Mouse (Mus musculus) heart, postnatal 0 days (tissue): Measurements from ENCODE around the gene Ccser1. TPM values are rescaled to one million over a fixed set of nuclear protein-coding genes. Genes with fewer than 3 reads are reported as not detected.

Experiments used
- ATAC-seq: fragments of 200-750 bp; cut with Nextera tagmentation; 2 replicates; pipeline ENCODE4 v1.8.0; 2017; ENCODE audit warnings: low read depth, moderate number of reproducible peaks, moderate library complexity; ENCODE audit not compliant: insufficient read depth
- DNase-seq: peaks from one replicate; pipeline ENCODE4 v3.0.0-alpha.2; 2016; ENCODE audit warnings: low spot score
- H3K27ac ChIP-seq: fragments of 300-500 bp; sonication (generic); 2 replicates; pipeline ENCODE4 v1.5.1; 2014; ENCODE audit warnings: low read depth, mild to moderate bottlenecking
- H3K27me3 ChIP-seq: fragments of 300-500 bp; sonication (generic); 2 replicates; pipeline ENCODE4 v1.6.1; 2014; ENCODE audit warnings: low read length, mixed read lengths; ENCODE audit not compliant: control insufficient read depth, insufficient read depth
- H3K36me3 ChIP-seq: fragments of 300-500 bp; sonication (generic); replicated peaks from 2 replicates; pipeline ENCODE4 v1.6.1; 2014; ENCODE audit warnings: low read length, mixed read lengths; ENCODE audit not compliant: control insufficient read depth, insufficient read depth
- H3K4me1 ChIP-seq: fragments of 300-500 bp; sonication (generic); 2 replicates; pipeline ENCODE4 v1.6.1; 2014; ENCODE audit warnings: antibody characterized with exemption; ENCODE audit not compliant: control insufficient read depth, insufficient read depth
- H3K4me2 ChIP-seq: fragments of 300-500 bp; sonication (generic); 2 replicates; pipeline ENCODE4 v1.6.1; 2014; ENCODE audit warnings: low read depth, mild to moderate bottlenecking, low read length, moderate library complexity
- H3K4me3 ChIP-seq: fragments of 300-500 bp; sonication (generic); 2 replicates; pipeline ENCODE4 v1.5.1; 2014; ENCODE audit warnings: low read depth, low read length
- H3K9ac ChIP-seq: fragments of 300-500 bp; sonication (generic); replicated peaks from 2 replicates; pipeline ENCODE4 v1.6.1; 2014; ENCODE audit warnings: low read depth, low read length, mixed read lengths
- H3K9me3 ChIP-seq: fragments of 300-500 bp; sonication (generic); replicated peaks from 2 replicates; pipeline ENCODE4 v1.6.1; 2016; ENCODE audit warnings: low read length; ENCODE audit not compliant: control insufficient read depth
- CTCF ChIP-seq: IDR thresholded peaks from 2 replicates; pipeline ENCODE4 v1.5.1; 2016; ENCODE audit warnings: antibody characterized with exemption, control low read depth, low read depth
- EP300 ChIP-seq: IDR thresholded peaks from 2 replicates; pipeline ENCODE4 v1.6.1; 2016; ENCODE audit warnings: antibody characterized with exemption, low read depth
- WGBS: fragments of 180-500 bp; shearing (Covaris S2); extraction: QIAGEN DNeasy Blood & Tissue Kit; methylation state at CpG from one replicate; pipeline ENCODE4 v1.1.7; 2014; 5-methylcytosine and 5-hydroxymethylcytosine counted together
- polyA plus RNA-seq: library from polyadenylated mRNA; unstranded; fragments of >200 nt; fragmentation: Nextera tagmentation; extraction: Ambion mirVana; gene quantifications from 2 replicates; pipeline ENCODE4 v1.2.1, GENCODE M21; 2015
- total RNA-seq: library from RNA; depleted of rRNA; stranded (reverse); fragments of >200 nt; gene quantifications from 2 replicates; pipeline ENCODE4 v1.2.3, GENCODE M21; 2014; ENCODE audit warnings: low replicate concordance

Gene Ccser1
- total and polyA plus RNA-seq, 2 experiments from 2014 or later = 0.34 to 1.4 TPM

DNA sequence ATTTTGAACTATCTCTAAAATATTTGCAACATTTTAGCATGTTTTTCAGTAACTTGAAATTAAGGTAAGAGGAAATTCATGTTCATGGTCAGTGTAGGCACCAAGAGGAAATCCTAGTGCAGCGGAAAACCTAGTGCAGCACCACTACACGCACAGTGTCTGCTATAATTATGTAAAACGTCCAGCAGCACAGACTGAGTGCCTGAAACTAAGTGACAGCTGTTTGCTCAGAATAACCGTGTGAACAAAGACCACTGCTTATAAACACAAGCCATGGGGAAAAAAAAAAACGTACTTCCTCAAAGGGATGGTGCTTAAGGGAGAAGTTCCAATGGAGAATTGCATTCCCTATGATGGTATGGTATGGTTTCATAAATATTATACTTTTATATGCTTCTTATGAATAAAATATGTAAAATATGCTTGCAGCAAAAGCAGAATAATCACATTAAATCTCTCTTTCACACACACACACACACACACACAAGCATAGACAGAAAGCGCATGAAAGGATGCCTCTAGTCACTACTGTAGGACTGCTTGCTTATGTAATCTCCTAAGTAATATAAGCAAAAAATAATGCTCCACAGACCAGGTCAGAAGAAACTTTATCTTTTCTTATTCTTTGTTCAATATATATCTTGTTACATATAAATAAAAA is 886.4 kb downstream of the Ccser1 start:
- no peak for TF ChIP-seq CTCF
- no peak for TF ChIP-seq EP300
- Histone ChIP-seq H3K9me3 (no peaks in the 10 kb centered on the region), H3K27me3 (no peaks in the 10 kb centered on the region), H3K9ac (no peak overlapping the region), H3K27ac (no peak overlapping the region), H3K4me1 (no peaks in the 10 kb centered on the region), H3K36me3 (no peaks in the 10 kb centered on the region), H3K4me3 (no peak overlapping the region), H3K4me2 (no peak overlapping the region)
- DNase-seq (no peak), ATAC-seq (no peak)
- WGBS = 66% methylated on average over 6 of the region's 6 CpGs

DNA sequence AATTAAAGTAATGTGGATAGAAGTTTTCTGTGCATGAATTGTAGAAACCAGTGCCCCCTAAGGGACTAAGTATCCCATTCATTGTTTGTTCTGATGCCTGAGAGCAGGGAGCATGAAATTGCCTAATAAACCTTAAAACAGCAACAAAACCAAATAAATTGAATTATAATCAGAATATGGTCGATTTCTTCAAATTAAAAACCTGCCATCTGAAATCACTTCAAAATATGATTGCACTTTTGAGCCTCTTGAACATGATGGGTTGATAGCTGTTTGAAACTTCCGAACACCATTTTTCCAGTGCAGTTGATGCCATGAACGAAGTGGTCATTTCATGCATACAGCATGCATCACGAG is 886.9 kb downstream of the Ccser1 start:
- Histone ChIP-seq H3K27me3 (no peaks in the 10 kb centered on the region), H3K4me2 (no peak overlapping the region), H3K36me3 (no peaks in the 10 kb centered on the region), H3K4me1 (no peaks in the 10 kb centered on the region), H3K4me3 (no peak overlapping the region), H3K9me3 (no peaks in the 10 kb centered on the region), H3K27ac (no peak overlapping the region), H3K9ac (no peak overlapping the region)
- DNase-seq (no peak), ATAC-seq (no peak)
- WGBS = 65% methylated on average over 4 of the region's 4 CpGs
- TF ChIP-seq EP300 (no peak), CTCF (no peak)

DNA sequence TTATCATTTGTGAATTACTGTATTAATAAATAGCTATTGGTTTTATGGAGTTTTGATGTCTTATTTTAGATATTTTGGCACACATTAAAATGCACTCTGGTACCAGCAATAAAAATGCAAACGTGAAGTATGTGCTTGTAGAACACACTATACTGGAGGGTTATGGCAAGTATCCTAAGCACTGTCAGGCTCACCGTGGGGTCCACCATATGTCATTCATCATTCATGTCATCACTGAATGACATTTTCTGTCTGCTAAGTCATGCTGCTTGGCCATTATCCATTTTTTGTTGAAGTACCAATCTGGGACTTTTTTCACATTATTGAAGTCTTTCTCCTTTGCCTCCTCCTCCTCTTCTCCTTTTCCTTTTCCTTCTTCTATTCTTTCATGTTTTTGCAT is 925.3 kb downstream of the Ccser1 start:
- H3K9ac ChIP-seq = no peak overlapping the region
- no peaks in the 10 kb centered on the region for H3K9me3 ChIP-seq
- H3K27ac ChIP-seq = no peak overlapping the region
- H3K4me1 ChIP-seq = no peaks in the 10 kb centered on the region
- WGBS = 33% methylated on average over 2 of the region's 2 CpGs
- TF ChIP-seq EP300 = no peak
- TF ChIP-seq CTCF = no peak
- H3K4me3 ChIP-seq = no peak overlapping the region
- no peak for ATAC-seq
- no peak overlapping the region for H3K4me2 ChIP-seq
- DNase-seq = no peak
- no peaks in the 10 kb centered on the region for H3K27me3 ChIP-seq
- no peaks in the 10 kb centered on the region for H3K36me3 ChIP-seq

DNA sequence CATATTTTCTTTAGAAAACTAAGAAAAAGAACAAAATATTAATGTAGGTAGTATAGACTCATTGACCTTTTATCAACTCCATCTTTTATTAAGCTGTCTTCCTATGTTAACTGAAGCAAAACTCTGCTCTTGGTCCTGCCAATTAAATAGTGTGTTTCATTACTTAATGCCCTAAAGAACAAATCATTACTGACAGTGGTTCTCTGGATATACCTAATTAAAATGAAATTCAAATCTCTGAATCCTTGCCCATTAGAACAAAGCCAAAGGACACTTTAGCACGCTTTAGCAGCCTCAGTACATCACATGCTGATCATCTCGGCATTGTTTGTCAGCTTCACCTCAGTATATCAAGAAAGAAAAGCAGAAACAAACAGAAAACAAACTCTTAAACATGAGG is 952.4 kb downstream of the Ccser1 start:
- Histone ChIP-seq H3K36me3 (no peaks in the 10 kb centered on the region), H3K27ac (no peak overlapping the region), H3K4me3 (no peak overlapping the region), H3K4me1 (no peaks in the 10 kb centered on the region), H3K27me3 (no peaks in the 10 kb centered on the region), H3K9ac (no peak overlapping the region), H3K4me2 (no peak overlapping the region), H3K9me3 (no peaks in the 10 kb centered on the region)
- WGBS = 70% methylated on average over 2 of the region's 2 CpGs
- no peak for ATAC-seq
- no peak for DNase-seq
- TF ChIP-seq CTCF = no peak
- no peak for TF ChIP-seq EP300

DNA sequence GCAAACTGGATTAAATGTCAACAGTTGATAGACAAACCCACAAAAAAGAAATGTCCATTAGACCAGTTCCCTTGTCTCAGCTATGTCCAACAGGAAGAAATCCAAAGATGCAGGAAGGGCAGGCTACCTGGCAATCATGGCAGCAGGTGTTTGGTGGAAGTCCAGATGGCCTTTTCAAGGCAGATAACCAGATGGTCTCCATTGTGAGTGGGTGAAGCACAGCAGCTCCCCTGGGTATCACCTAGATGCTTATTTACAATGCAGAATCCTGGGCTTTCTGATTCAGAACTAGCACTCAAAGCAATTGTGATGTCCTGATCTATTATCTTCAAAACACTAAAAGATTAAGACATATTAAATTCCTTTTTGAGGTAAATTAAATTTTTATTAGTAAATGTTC is 980.2 kb downstream of the Ccser1 start:
- DNase-seq (no peak), ATAC-seq (no peak)
- Histone ChIP-seq H3K27me3 (no peaks in the 10 kb centered on the region), H3K27ac (no peak overlapping the region), H3K9me3 (no peaks in the 10 kb centered on the region), H3K36me3 (no peaks in the 10 kb centered on the region), H3K4me3 (no peak overlapping the region), H3K4me2 (no peak overlapping the region), H3K9ac (no peak overlapping the region), H3K4me1 (no peaks in the 10 kb centered on the region)
- TF ChIP-seq EP300 (no peak), CTCF (no peak)

DNA sequence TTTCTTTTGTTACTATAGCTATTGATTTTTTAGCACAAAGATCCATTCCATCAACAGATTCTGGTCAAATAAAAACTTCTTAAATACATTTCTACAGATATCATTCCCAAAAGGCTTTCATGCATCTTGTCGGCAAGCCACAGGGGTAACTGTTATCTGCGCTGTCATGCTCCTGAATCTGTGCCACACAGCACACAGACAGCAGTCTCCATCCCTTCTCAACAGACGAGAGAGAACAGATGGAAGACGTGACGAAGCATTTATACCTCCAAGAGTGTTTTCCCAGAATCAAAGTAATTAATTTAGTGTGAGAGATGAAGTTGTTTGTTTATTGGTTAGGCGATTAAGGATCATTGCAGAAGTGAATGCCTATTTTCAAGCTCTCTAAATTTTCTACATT is 982.5 kb downstream of the Ccser1 start:
- Histone ChIP-seq H3K9me3 (no peaks in the 10 kb centered on the region), H3K4me2 (no peak overlapping the region), H3K9ac (no peak overlapping the region), H3K4me3 (no peak overlapping the region), H3K27ac (no peak overlapping the region), H3K36me3 (no peaks in the 10 kb centered on the region), H3K27me3 (no peaks in the 10 kb centered on the region), H3K4me1 (no peaks in the 10 kb centered on the region)
- ATAC-seq (no peak), DNase-seq (no peak)
- TF ChIP-seq CTCF (no peak), EP300 (no peak)
- 62% methylated on average over 6 of the region's 6 CpGs for WGBS
